Mouse (Mus musculus) forebrain, embryonic 13.5 days (tissue): Measurements from ENCODE around the gene Ptger3. TPM values are rescaled to one million over a fixed set of nuclear protein-coding genes. Genes with fewer than 3 reads are reported as not detected.

Experiments
- ATAC-seq: fragments of 200-750 bp; cut with Nextera tagmentation; 2 replicates; pipeline ENCODE4 v1.8.0; 2017
- H3K27ac ChIP-seq: fragments of 300-500 bp; sonication (generic); 2 replicates; pipeline ENCODE4 v1.5.1; 2015; ENCODE audit warnings: inconsistent platforms, mild to moderate bottlenecking, moderate library complexity
- H3K27me3 ChIP-seq: fragments of 300-500 bp; sonication (generic); 2 replicates; pipeline ENCODE4 v1.6.1; 2015; ENCODE audit warnings: mild to moderate bottlenecking, inconsistent platforms
- H3K36me3 ChIP-seq: fragments of 300-500 bp; sonication (generic); 2 replicates; pipeline ENCODE4 v1.6.1; 2015; ENCODE audit warnings: mild to moderate bottlenecking, inconsistent platforms; ENCODE audit not compliant: poor library complexity, severe bottlenecking
- H3K4me1 ChIP-seq: fragments of 300-500 bp; sonication (generic); 2 replicates; pipeline ENCODE4 v1.6.1; 2015; ENCODE audit warnings: inconsistent platforms
- H3K4me2 ChIP-seq: fragments of 300-500 bp; sonication (generic); 2 replicates; pipeline ENCODE4 v1.6.1; 2015; ENCODE audit warnings: inconsistent platforms, mild to moderate bottlenecking, moderate library complexity
- H3K4me3 ChIP-seq: fragments of 300-500 bp; sonication (generic); 2 replicates; pipeline ENCODE4 v1.5.1; 2015; ENCODE audit warnings: mild to moderate bottlenecking, inconsistent platforms
- H3K9ac ChIP-seq: fragments of 300-500 bp; sonication (generic); 2 replicates; pipeline ENCODE4 v1.6.1; 2015; ENCODE audit warnings: mild to moderate bottlenecking, inconsistent platforms
- H3K9me3 ChIP-seq: fragments of 300-500 bp; sonication (generic); replicated peaks from 2 replicates; pipeline ENCODE4 v1.6.1; 2016; ENCODE audit warnings: inconsistent platforms
- WGBS: fragments of 180-500 bp; shearing (Covaris S2); methylation state at CpG from one replicate; pipeline ENCODE4 v1.1.7; 2015; 5-methylcytosine and 5-hydroxymethylcytosine counted together
- microRNA counts: library from miRNA; unstranded; fragments of <30 nt; microRNA quantifications from one replicate; lab custom pipeline; 2016
- microRNA-seq: library from miRNA; unstranded; fragments of <30 nt; microRNA quantifications from one replicate; pipeline ENCODE4, GENCODE M21; 2016
- polyA plus RNA-seq: library from polyadenylated mRNA; unstranded; fragments of >200 nt; fragmentation: Nextera tagmentation; extraction: Ambion mirVana; gene quantifications from 2 replicates; pipeline ENCODE4 v1.2.1, GENCODE M21; 2015

Gene Ptger3
- polyA plus RNA-seq, 1 experiment from 2014 or later = 0.93 TPM

GRCm38 (mm10) chr3:157665471-157665870 lies 98.8 kb downstream of the Ptger3 start:
- no peak overlapping the region for H3K4me3 ChIP-seq
- H3K27me3 ChIP-seq = no peaks in the 10 kb centered on the region
- WGBS = 77% methylated on average over 1 of the region's 1 CpGs
- no peaks in the 10 kb centered on the region for H3K9me3 ChIP-seq
- no peaks in the 10 kb centered on the region for H3K4me1 ChIP-seq
- H3K9ac ChIP-seq = no peak overlapping the region
- no peaks in the 10 kb centered on the region for H3K36me3 ChIP-seq
- ATAC-seq = no peak
- no peak overlapping the region for H3K4me2 ChIP-seq
- no peak overlapping the region for H3K27ac ChIP-seq

GRCm38 (mm10) chr3:157666142-157666541 lies 99.5 kb downstream of the Ptger3 start:
- WGBS = 79% methylated on average over 2 of the region's 2 CpGs
- H3K9me3 ChIP-seq = no peaks in the 10 kb centered on the region

GRCm38 (mm10) chr3:157686105-157686504 lies 119.4 kb downstream of the Ptger3 start:
- H3K9ac ChIP-seq = no peak overlapping the region
- H3K4me3 ChIP-seq = no peak overlapping the region
- no peak overlapping the region for H3K4me2 ChIP-seq
- no peaks in the 10 kb centered on the region for H3K27me3 ChIP-seq
- 86% methylated on average over 3 of the region's 3 CpGs for WGBS
- no peak overlapping the region for H3K27ac ChIP-seq
- ATAC-seq = no peak
- no peaks in the 10 kb centered on the region for H3K36me3 ChIP-seq
- no peaks in the 10 kb centered on the region for H3K9me3 ChIP-seq
- H3K4me1 ChIP-seq = no peaks in the 10 kb centered on the region

More at GRCm38 (mm10) chr3:157666142-157666541, 99.5 kb downstream of the Ptger3 start:
- H3K4me3 ChIP-seq = no peak overlapping the region
- H3K27ac ChIP-seq = no peak overlapping the region
- no peak for ATAC-seq
- no peaks in the 10 kb centered on the region for H3K27me3 ChIP-seq
- no peak overlapping the region for H3K9ac ChIP-seq
- H3K4me2 ChIP-seq = no peak overlapping the region
- no peaks in the 10 kb centered on the region for H3K36me3 ChIP-seq
- no peaks in the 10 kb centered on the region for H3K4me1 ChIP-seq

- no peak overlapping the region for H3K4me3 ChIP-seq
- H3K27me3 ChIP-seq = no peaks in the 10 kb centered on the region
- no peaks in the 10 kb centered on the region for H3K9me3 ChIP-seq
- no peak for ATAC-seq
- H3K4me1 ChIP-seq = no peaks in the 10 kb centered on the region
- H3K4me2 ChIP-seq = no peak overlapping the region
- no peak overlapping the region for H3K27ac ChIP-seq
- H3K36me3 ChIP-seq = no peaks in the 10 kb centered on the region
- H3K9ac ChIP-seq = no peak overlapping the region
- WGBS = 70% methylated on average over 6 of the region's 6 CpGs
Measured at GRCm38 (mm10) chr3:157688419-157689162, 121.9 kb downstream of the Ptger3 start.

MicroRNAs within 50 kb of the gene (microRNA counts, 519-probe panel; counts per million panel counts)
- 177 counts per million, percentile 53 among the panel's probes with 10 or more counts for microRNA mmu-miR-186 (lab: Ali Mortazavi, UCI)

Small RNAs within 50 kb of the gene (microRNA-seq; reads per million reads assigned to microRNA genes)
- 670 reads per million, percentile 75 among the genes with 10 or more reads in this experiment for gene Mir186

Other genes with a start within 250 kb of the Ptger3 start
- gene Zranb2, start 32.7 kb upstream of the Ptger3 start, polyA plus RNA-seq = 141 and 144 TPM in 2 replicates